Mouse (Mus musculus) megakaryocyte progenitor cell, adult 5-6 weeks (primary cell): Measurements from ENCODE around the gene Col20a1. TPM values are rescaled to one million over a fixed set of nuclear protein-coding genes. Genes with fewer than 3 reads are reported as not detected.
A peak's percentile ranks its signal among the peaks of the same experiment; 100 is the strongest.

Source experiments
- ATAC-seq: replicated peaks from 2 replicates; pipeline ENCODE4 v1.8.0; 2016; ENCODE audit warnings: mild to moderate bottlenecking, moderate TSS enrichment, inconsistent platforms; ENCODE audit not compliant: poor library complexity
- total RNA-seq, 2 experiments: library from RNA; stranded (forward) in 1 of 2; stranded (reverse) in 1 of 2; fragments of 157-497, 149-512 nt in 1 of 2; fragments of 200-1000 nt in 1 of 2; gene quantifications; 2 replicates each; pipeline versions ENCODE4 v1.2.3 to v1.2.4; 2015 to 2017

Gene Col20a1
- total RNA-seq, 2 experiments from 2014 or later: 0.12 TPM; not detected in 1

GRCm38 (mm10) chr2:181060127-181060526 lies 73.8 kb downstream of the Col20a1 start:
- peak; percentile 98 for ATAC-seq

GRCm38 (mm10) chr2:181065827-181066226 lies 79.5 kb downstream of the Col20a1 start:
- ATAC-seq: no peak

Other genes starting within 250 kb of the Col20a1 start
- not detected in 2 replicates for gene Bhlhe23, start 209.6 kb upstream of the Col20a1 start, total RNA-seq (2015)
- not detected in 2 replicates for gene Bhlhe23, start 209.6 kb upstream of the Col20a1 start, total RNA-seq (2017)
- gene Ythdf1, start 65.6 kb upstream of the Col20a1 start, total RNA-seq (2015): 69.2 and 75.6 TPM in 2 replicates
- 27.0 and 32.9 TPM in 2 replicates for gene Ythdf1, start 65.6 kb upstream of the Col20a1 start, total RNA-seq (2017)
- gene Birc7, start 57.5 kb upstream of the Col20a1 start, total RNA-seq (2015): not detected in 2 replicates
- gene Birc7, start 57.5 kb upstream of the Col20a1 start, total RNA-seq (2017): not detected in 2 replicates
- gene Nkain4, start 31.8 kb upstream of the Col20a1 start, total RNA-seq (2015): not detected in 2 replicates
- not detected in 2 replicates for gene Nkain4, start 31.8 kb upstream of the Col20a1 start, total RNA-seq (2017)
- 15.6 and 19.1 TPM in 2 replicates for gene Arfgap1, start 19.3 kb upstream of the Col20a1 start, total RNA-seq (2015)
- 30.0 and 32.2 TPM in 2 replicates for gene Arfgap1, start 19.3 kb upstream of the Col20a1 start, total RNA-seq (2017)
- not detected in 2 replicates for gene Chrna4, start 57.0 kb downstream of the Col20a1 start, total RNA-seq (2015)
- not detected in 2 replicates for gene Chrna4, start 57.0 kb downstream of the Col20a1 start, total RNA-seq (2017)
- gene Kcnq2, start 148.8 kb downstream of the Col20a1 start, total RNA-seq (2015): not detected in 2 replicates
- not detected in 2 replicates for gene Kcnq2, start 148.8 kb downstream of the Col20a1 start, total RNA-seq (2017)
- gene Eef1a2, start 170.5 kb downstream of the Col20a1 start, total RNA-seq (2015): not detected in 2 replicates
- not detected in 2 replicates for gene Eef1a2, start 170.5 kb downstream of the Col20a1 start, total RNA-seq (2017)
- gene Ppdpf, start 200.7 kb downstream of the Col20a1 start, total RNA-seq (2015): 85.7 and 109 TPM in 2 replicates
- 68.8 and 73.0 TPM in 2 replicates for gene Ppdpf, start 200.7 kb downstream of the Col20a1 start, total RNA-seq (2017)
- not detected in 2 replicates for gene Ptk6, start 216.3 kb downstream of the Col20a1 start, total RNA-seq (2015)
- not detected in 2 replicates for gene Ptk6, start 216.3 kb downstream of the Col20a1 start, total RNA-seq (2017)
- not detected in 2 replicates for gene Srms, start 226.7 kb downstream of the Col20a1 start, total RNA-seq (2015)
- gene Srms, start 226.7 kb downstream of the Col20a1 start, total RNA-seq (2017): not detected in 2 replicates
- gene Fndc11, start 233.5 kb downstream of the Col20a1 start, total RNA-seq (2015): not detected in 2 replicates
- not detected in 2 replicates for gene Fndc11, start 233.5 kb downstream of the Col20a1 start, total RNA-seq (2017)